Mouse (Mus musculus) B cell, adult 2 months (primary cell): Measurements from ENCODE around the gene Mrpl57.
"Not testable (repeated sequence)": the region's sequence is repeated elsewhere in the genome, so short reads cannot be mapped to it uniquely, and the experiment has no call there.

Source experiments
- DNase-seq, 2 experiments: peaks; one replicate each; pipeline ENCODE4 v3.0.0; 2022

Mrpl57 gene

GRCm38 (mm10) chr14:57825788-57826751, at the start of gene Mrpl57, which contains the start of gene Ska3:
Mrpl57 (plus strand) TSS chr14:57826234.
Ska3 (minus strand) TSS chr14:57826185.
- peak; percentile 91 to 93 for DNase-seq

GRCm38 (mm10) chr14:57787406-57787805, 38.6 kb upstream of the Mrpl57 start:
- no peak for DNase-seq

GRCm38 (mm10) chr14:57789311-57789710, 36.7 kb upstream of the Mrpl57 start:
- no peak for DNase-seq

GRCm38 (mm10) chr14:57789759-57790158, 36.3 kb upstream of the Mrpl57 start:
- DNase-seq: no peak

- DNase-seq: no peak
Observed at GRCm38 (mm10) chr14:57791171-57791570, 34.9 kb upstream of the Mrpl57 start.

- DNase-seq: peak; percentile 37 to 38
Observed at GRCm38 (mm10) chr14:57797551-57797950, 28.5 kb upstream of the Mrpl57 start.

GRCm38 (mm10) chr14:57797991-57798931, 27.8 kb upstream of the Mrpl57 start, which contains the start of gene Sap18:
Sap18 (plus strand) TSS chr14:57798180.
- peak; percentile 97 to 98 for DNase-seq

GRCm38 (mm10) chr14:57803731-57804130, 22.3 kb upstream of the Mrpl57 start:
- no peak for DNase-seq

GRCm38 (mm10) chr14:57808558-57808957, 17.5 kb upstream of the Mrpl57 start:
- peak; percentile 35 to 47 for DNase-seq

GRCm38 (mm10) chr14:57810886-57811285, 15.1 kb upstream of the Mrpl57 start:
- no peak for DNase-seq

GRCm38 (mm10) chr14:57811844-57812243, 14.2 kb upstream of the Mrpl57 start:
- no peak for DNase-seq

- DNase-seq: no peak
Observed at GRCm38 (mm10) chr14:57820839-57821238, 5.2 kb upstream of the Mrpl57 start.

GRCm38 (mm10) chr14:57827284-57827683, 1.2 kb downstream of the Mrpl57 start:
- DNase-seq: peak; percentile 22 to 35

GRCm38 (mm10) chr14:57833526-57833925, 7.5 kb downstream of the Mrpl57 start:
- no peak for DNase-seq

GRCm38 (mm10) chr14:57835157-57835556, 9.1 kb downstream of the Mrpl57 start:
- no peak for DNase-seq

GRCm38 (mm10) chr14:57844535-57844934, 18.5 kb downstream of the Mrpl57 start:
- no peak for DNase-seq

- not testable (repeated sequence) for DNase-seq
Observed at GRCm38 (mm10) chr14:57848061-57848460, 22.0 kb downstream of the Mrpl57 start.

GRCm38 (mm10) chr14:57848646-57849045, 22.6 kb downstream of the Mrpl57 start:
- no peak for DNase-seq

GRCm38 (mm10) chr14:57850330-57850729, 24.3 kb downstream of the Mrpl57 start:
- DNase-seq: no peak

GRCm38 (mm10) chr14:57852961-57853360, 26.9 kb downstream of the Mrpl57 start:
- no peak for DNase-seq

GRCm38 (mm10) chr14:57856037-57856436, 30.0 kb downstream of the Mrpl57 start:
- not testable (repeated sequence) for DNase-seq

GRCm38 (mm10) chr14:57858601-57859000, 32.6 kb downstream of the Mrpl57 start:
- no peak for DNase-seq

- DNase-seq: no peak
Observed at GRCm38 (mm10) chr14:57859520-57859919, 33.5 kb downstream of the Mrpl57 start.
